Mouse (Mus musculus): ENCODE results near the gene Tas2r124.
A peak's percentile ranks its signal among the peaks of the same experiment; 100 is the strongest.

The Tas2r124 gene

GRCm38 (mm10) chr6:132754430-132754829 lies at the start of gene Tas2r124:
Gene Tas2r124, plus strand, starts transcription at chr6:132754730.
- no peak for DNase-seq (ENCODE audit: low read depth, low spot score)

- no peak for DNase-seq (ENCODE audit: low read depth, low spot score)
Measured at GRCm38 (mm10) chr6:132711828-132712227, 42.7 kb upstream of the Tas2r124 start, which contains the start of gene Tas2r122. Gene Tas2r122, minus strand, starts transcription at chr6:132711928.

GRCm38 (mm10) chr6:132737935-132738334 lies 16.6 kb upstream of the Tas2r124 start, which contains the start of gene Tas2r115:
Gene Tas2r115, minus strand, starts transcription at chr6:132738035.
- no peak for DNase-seq (ENCODE audit: low read depth, low spot score)

GRCm38 (mm10) chr6:132750206-132750605 lies 4.3 kb upstream of the Tas2r124 start:
- no peak for DNase-seq (ENCODE audit: low read depth, low spot score)

- no peak for DNase-seq (ENCODE audit: low read depth, low spot score)
Measured at GRCm38 (mm10) chr6:132761831-132762230, 7.3 kb downstream of the Tas2r124 start, which contains the start of gene Tas2r102. Gene Tas2r102, plus strand, starts transcription at chr6:132762131.

- no peak for DNase-seq (ENCODE audit: low read depth, low spot score)
Measured at GRCm38 (mm10) chr6:132778062-132778461, 23.5 kb downstream of the Tas2r124 start, which contains the start of gene Tas2r136. Gene Tas2r136, minus strand, starts transcription at chr6:132778162.

GRCm38 (mm10) chr6:132795393-132795792 lies 40.9 kb downstream of the Tas2r124 start:
- peak; percentile 18 for DNase-seq (ENCODE audit: low read depth, low spot score)

- DNase-seq (ENCODE audit: low read depth, low spot score) = no peak
Measured at GRCm38 (mm10) chr6:132802518-132802917, 48.0 kb downstream of the Tas2r124 start, which contains the start of gene Tas2r117. Gene Tas2r117, plus strand, starts transcription at chr6:132802818.

Measured in forelimb bud, embryonic 11.5 days (tissue).